Mouse (Mus musculus) fibroblast of lung, adult 2 months (primary cell): Measurements from ENCODE around the gene Edn2.

Experiments used
- DNase-seq: peaks from one replicate; pipeline ENCODE4 v3.0.0-alpha.2; 2011; ENCODE audit warnings: low read depth

The Edn2 gene

GRCm38 (mm10) chr4:120204357-120204942 lies 43.4 kb downstream of the Edn2 start:
- DNase-seq: no peak

- no peak for DNase-seq
Measured at GRCm38 (mm10) chr4:120206471-120206891, 45.5 kb downstream of the Edn2 start.

- DNase-seq: no peak
Measured at GRCm38 (mm10) chr4:120212080-120212479, 51.1 kb downstream of the Edn2 start.

- DNase-seq: no peak
Measured at GRCm38 (mm10) chr4:120212812-120213211, 51.8 kb downstream of the Edn2 start.

- DNase-seq: no peak
Measured at GRCm38 (mm10) chr4:120215915-120216591, 55.0 kb downstream of the Edn2 start.

GRCm38 (mm10) chr4:120216883-120217282 lies 55.9 kb downstream of the Edn2 start:
- no peak for DNase-seq
